Mouse (Mus musculus) midbrain, embryonic 15.5 days (tissue): ENCODE results near the gene Arhgef12. TPM values are rescaled to one million over a fixed set of nuclear protein-coding genes. Genes with fewer than 3 reads are reported as not detected.
A peak's percentile ranks its signal among the peaks of the same experiment; 100 is the strongest.

ENCODE experiments used
- ATAC-seq: fragments of 200-750 bp; cut with Nextera tagmentation; replicated peaks from 2 replicates; pipeline ENCODE4 v1.8.0; 2017; ENCODE audit warnings: moderate TSS enrichment
- H3K27ac ChIP-seq: fragments of 300-500 bp; sonication (generic); 2 replicates; pipeline ENCODE4 v1.5.1; 2015; ENCODE audit warnings: mild to moderate bottlenecking, inconsistent platforms
- H3K27me3 ChIP-seq: fragments of 300-500 bp; sonication (generic); replicated peaks from 2 replicates; pipeline ENCODE4 v1.6.1; 2015; ENCODE audit warnings: inconsistent platforms
- H3K36me3 ChIP-seq: fragments of 300-500 bp; sonication (generic); replicated peaks from 2 replicates; pipeline ENCODE4 v1.6.1; 2015; ENCODE audit warnings: inconsistent platforms
- H3K4me1 ChIP-seq: fragments of 300-500 bp; sonication (generic); 2 replicates; pipeline ENCODE4 v1.6.1; 2015; ENCODE audit warnings: inconsistent platforms
- H3K4me2 ChIP-seq: fragments of 300-500 bp; sonication (generic); 2 replicates; pipeline ENCODE4 v1.6.1; 2015; ENCODE audit warnings: inconsistent platforms, mild to moderate bottlenecking, moderate library complexity
- H3K4me3 ChIP-seq: fragments of 300-500 bp; sonication (generic); 2 replicates; pipeline ENCODE4 v1.5.1; 2015; ENCODE audit warnings: mild to moderate bottlenecking, inconsistent platforms
- H3K9ac ChIP-seq: fragments of 300-500 bp; sonication (generic); 2 replicates; pipeline ENCODE4 v1.6.1; 2015; ENCODE audit warnings: mild to moderate bottlenecking, inconsistent platforms
- H3K9me3 ChIP-seq: fragments of 300-500 bp; sonication (generic); 2 replicates; pipeline ENCODE4 v1.6.1; 2016; ENCODE audit warnings: inconsistent platforms
- WGBS: fragments of 180-500 bp; shearing (Covaris S2); methylation state at CpG from one replicate; pipeline ENCODE4 v1.1.7; 2015; ENCODE audit warnings: mixed read lengths; 5-methylcytosine and 5-hydroxymethylcytosine counted together
- polyA plus RNA-seq: library from polyadenylated mRNA; unstranded; fragments of >200 nt; fragmentation: Nextera tagmentation; extraction: Ambion mirVana; gene quantifications from 2 replicates; pipeline ENCODE4 v1.2.1, GENCODE M21; 2015

Gene Arhgef12
- polyA plus RNA-seq: 24.8 and 29.1 TPM in 2 replicates

DNA sequence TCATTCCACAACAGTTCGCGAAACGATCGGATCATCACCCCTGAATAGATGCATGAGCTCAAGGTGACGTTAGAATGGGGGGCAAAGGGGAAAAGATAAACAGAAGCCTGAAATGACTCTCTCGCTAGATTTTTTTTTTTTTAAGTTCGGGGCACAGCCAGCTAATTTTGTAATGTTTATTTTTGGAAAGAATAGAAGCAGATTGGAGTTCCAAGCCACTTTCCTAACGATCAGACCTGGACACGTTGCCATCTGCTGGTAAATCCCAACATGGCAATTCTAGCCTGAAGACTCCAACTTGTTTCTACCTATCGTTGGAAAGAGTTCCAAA is at the start of gene Arhgef12:
Arhgef12 (minus strand) TSS at position 53 of the 331 bp plus-strand sequence.
- Histone ChIP-seq H3K4me2 (peak within 1 kb of the TSS; percentile 74), H3K4me1 (peaks cover 34% of the 10 kb centered on the region), H3K36me3 (peaks cover 5% of the 10 kb centered on the region; the same call in 1 of the 2 replicates), H3K27ac (peak within 1 kb of the TSS; percentile 84), H3K9ac (peak within 1 kb of the TSS; percentile 78), H3K4me3 (peak within 1 kb of the TSS; percentile 86), H3K9me3 (no peaks in the 10 kb centered on the region), H3K27me3 (no peaks in the 10 kb centered on the region)
- 35% methylated on average over 10 of the region's 10 CpGs for WGBS
- ATAC-seq: no peak

DNA sequence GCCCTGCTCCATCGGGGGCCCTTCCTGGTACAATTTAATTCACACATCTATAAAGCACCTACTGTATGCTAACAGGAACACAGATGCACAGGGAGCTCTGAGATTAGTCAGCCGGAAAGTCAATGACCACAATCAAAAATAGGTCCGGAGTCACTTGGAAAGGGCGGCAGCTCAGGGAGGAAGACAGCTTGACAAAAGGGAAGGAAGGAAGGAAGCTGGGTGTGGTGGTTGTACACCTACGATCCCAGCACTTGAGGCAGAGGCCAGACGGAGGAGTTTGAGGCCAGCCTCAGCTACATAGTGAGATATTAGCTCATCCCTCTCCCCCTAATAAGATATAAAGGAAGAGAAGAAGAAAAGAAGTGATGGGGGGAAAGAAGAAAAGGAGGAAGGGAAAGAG is 48.9 kb upstream of the Arhgef12 start:
- no peaks in the 10 kb centered on the region for H3K36me3 ChIP-seq
- H3K9ac ChIP-seq: no peak overlapping the region
- no peak overlapping the region for H3K27ac ChIP-seq
- no peaks in the 10 kb centered on the region for H3K4me1 ChIP-seq
- WGBS: 81% methylated on average over 6 of the region's 6 CpGs
- no peaks in the 10 kb centered on the region for H3K9me3 ChIP-seq
- no peak for ATAC-seq
- H3K4me2 ChIP-seq: no peak overlapping the region
- H3K27me3 ChIP-seq: no peaks in the 10 kb centered on the region
- no peak overlapping the region for H3K4me3 ChIP-seq

DNA sequence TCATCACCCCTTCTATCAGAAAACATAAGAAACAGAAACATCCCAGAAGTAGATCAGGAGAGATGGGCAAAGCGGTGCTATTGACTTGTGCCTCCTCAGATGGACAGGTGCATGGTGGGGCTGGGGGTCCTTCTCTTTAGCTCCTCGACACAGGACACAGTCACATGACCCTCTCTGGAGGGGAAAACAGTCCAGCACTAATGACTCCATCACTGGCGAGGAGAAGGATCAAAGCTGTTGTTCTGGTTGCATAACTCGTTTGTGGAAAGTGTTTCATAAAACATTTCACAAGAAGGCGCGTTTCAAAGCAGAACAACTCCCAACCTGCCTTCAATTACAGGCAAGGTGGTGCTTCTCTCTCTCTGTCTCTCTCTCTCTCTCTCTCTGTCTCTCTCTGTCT is 44.7 kb upstream of the Arhgef12 start:
- Histone ChIP-seq H3K4me2 (no peak overlapping the region), H3K27me3 (no peaks in the 10 kb centered on the region), H3K9ac (no peak overlapping the region), H3K27ac (no peak overlapping the region), H3K9me3 (no peaks in the 10 kb centered on the region), H3K36me3 (no peaks in the 10 kb centered on the region), H3K4me3 (no peak overlapping the region), H3K4me1 (no peaks in the 10 kb centered on the region)
- no peak for ATAC-seq
- WGBS: 80% methylated on average over 6 of the region's 6 CpGs

GRCm38 (mm10) chr9:43150957-43151356 is 43.9 kb upstream of the Arhgef12 start:
- Histone ChIP-seq H3K4me3 (no peak overlapping the region), H3K27me3 (no peaks in the 10 kb centered on the region), H3K4me2 (no peak overlapping the region), H3K27ac (no peak overlapping the region), H3K9me3 (no peaks in the 10 kb centered on the region), H3K36me3 (no peaks in the 10 kb centered on the region), H3K9ac (no peak overlapping the region), H3K4me1 (no peaks in the 10 kb centered on the region)
- WGBS: 82% methylated on average over 9 of the region's 9 CpGs
- no peak for ATAC-seq

GRCm38 (mm10) chr9:43150075-43150474 is 43.0 kb upstream of the Arhgef12 start:
- WGBS: 65% methylated on average over 10 of the region's 10 CpGs
- no peak for ATAC-seq

GRCm38 (mm10) chr9:43149498-43149897 is 42.5 kb upstream of the Arhgef12 start:
- no peaks in the 10 kb centered on the region for H3K27me3 ChIP-seq
- 86% methylated on average over 3 of the region's 3 CpGs for WGBS
- no peak overlapping the region for H3K4me2 ChIP-seq
- H3K9ac ChIP-seq: no peak overlapping the region
- no peak overlapping the region for H3K27ac ChIP-seq
- no peaks in the 10 kb centered on the region for H3K4me1 ChIP-seq
- no peaks in the 10 kb centered on the region for H3K9me3 ChIP-seq
- no peak overlapping the region for H3K4me3 ChIP-seq
- no peaks in the 10 kb centered on the region for H3K36me3 ChIP-seq
- no peak for ATAC-seq

More at GRCm38 (mm10) chr9:43150075-43150474, 43.0 kb upstream of the Arhgef12 start:
- Histone ChIP-seq H3K27ac (no peak overlapping the region), H3K4me2 (no peak overlapping the region), H3K36me3 (no peaks in the 10 kb centered on the region), H3K9me3 (no peaks in the 10 kb centered on the region), H3K27me3 (no peaks in the 10 kb centered on the region), H3K4me1 (no peaks in the 10 kb centered on the region), H3K9ac (no peak overlapping the region), H3K4me3 (no peak overlapping the region)

- Histone ChIP-seq H3K4me3 (no peak overlapping the region), H3K27me3 (no peaks in the 10 kb centered on the region), H3K4me2 (no peak overlapping the region), H3K4me1 (no peaks in the 10 kb centered on the region), H3K9ac (no peak overlapping the region), H3K27ac (no peak overlapping the region), H3K36me3 (no peaks in the 10 kb centered on the region), H3K9me3 (no peaks in the 10 kb centered on the region)
- 79% methylated on average over 4 of the region's 4 CpGs for WGBS
- no peak for ATAC-seq
Observed at GRCm38 (mm10) chr9:43145196-43145595, 38.2 kb upstream of the Arhgef12 start.

DNA sequence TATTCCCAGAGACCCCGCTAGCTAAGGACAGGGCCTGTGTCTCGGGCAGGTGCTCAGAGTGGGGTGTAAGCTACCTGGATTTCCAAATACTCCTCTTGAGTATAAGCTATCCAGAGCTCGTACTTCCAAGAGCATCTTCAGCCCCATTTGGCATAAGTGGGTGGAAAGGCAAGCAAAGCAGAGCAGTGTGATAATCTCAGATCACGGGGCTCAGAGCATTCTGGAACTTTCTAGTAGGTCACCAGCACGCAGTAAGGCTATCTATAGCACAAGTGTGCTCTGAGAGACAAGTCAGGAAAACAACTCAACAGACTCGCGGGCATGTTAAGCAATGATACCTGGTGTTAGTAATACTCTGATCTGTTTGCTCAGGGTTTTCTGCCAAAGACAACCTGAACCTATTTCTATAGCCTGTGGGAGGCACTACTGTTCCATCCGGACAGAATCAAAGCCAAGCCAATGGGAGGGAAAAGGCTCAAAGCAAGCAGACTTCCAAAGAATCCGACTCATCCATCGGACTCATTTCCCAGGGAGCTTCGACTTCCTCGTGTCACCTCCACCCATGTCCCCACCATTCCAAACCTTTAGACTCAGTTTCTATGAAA is 37.3 kb upstream of the Arhgef12 start:
- Histone ChIP-seq H3K4me2 (no peak overlapping the region), H3K4me1 (no peaks in the 10 kb centered on the region), H3K27me3 (no peaks in the 10 kb centered on the region), H3K36me3 (no peaks in the 10 kb centered on the region), H3K9ac (no peak overlapping the region), H3K4me3 (no peak overlapping the region), H3K9me3 (no peaks in the 10 kb centered on the region), H3K27ac (no peak overlapping the region)
- no peak for ATAC-seq
- WGBS: 73% methylated on average over 12 of the region's 12 CpGs

GRCm38 (mm10) chr9:43141839-43142238 is 34.8 kb upstream of the Arhgef12 start:
- Histone ChIP-seq H3K4me3 (no peak overlapping the region), H3K4me1 (no peaks in the 10 kb centered on the region), H3K36me3 (no peaks in the 10 kb centered on the region), H3K27ac (no peak overlapping the region), H3K4me2 (no peak overlapping the region), H3K9ac (no peak overlapping the region), H3K9me3 (no peaks in the 10 kb centered on the region), H3K27me3 (no peaks in the 10 kb centered on the region)
- no peak for ATAC-seq
- 8% methylated on average over 4 of the region's 4 CpGs for WGBS

DNA sequence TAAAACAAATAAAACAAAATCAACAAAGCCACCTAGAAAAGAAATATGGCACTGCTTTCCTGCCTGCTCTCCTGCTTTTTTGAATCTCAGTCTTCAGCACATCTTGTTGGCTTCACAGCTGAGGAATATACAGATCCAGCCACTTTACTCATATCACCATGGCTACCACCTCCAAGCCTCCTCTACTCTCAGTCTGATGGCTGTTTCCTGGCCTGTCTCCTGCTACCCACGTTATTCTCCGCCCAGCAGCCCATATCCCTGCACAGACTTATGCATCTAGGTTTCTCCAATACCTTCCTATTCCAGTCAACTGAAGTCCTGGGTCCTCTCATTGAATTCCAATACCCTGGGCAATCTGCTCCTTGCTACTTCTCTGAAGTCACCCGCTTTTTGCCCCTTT is 26.5 kb upstream of the Arhgef12 start:
- ATAC-seq: no peak
- 72% methylated on average over 3 of the region's 3 CpGs for WGBS

GRCm38 (mm10) chr9:43132380-43132779 is 25.3 kb upstream of the Arhgef12 start:
- Histone ChIP-seq H3K36me3 (no peaks in the 10 kb centered on the region), H3K4me3 (no peak overlapping the region), H3K27ac (no peak overlapping the region), H3K27me3 (no peaks in the 10 kb centered on the region), H3K4me2 (no peak overlapping the region), H3K4me1 (no peaks in the 10 kb centered on the region), H3K9ac (no peak overlapping the region), H3K9me3 (no peaks in the 10 kb centered on the region)
- no peak for ATAC-seq
- 49% methylated on average over 4 of the region's 4 CpGs for WGBS

More for the DNA sequence above, 26.5 kb upstream of the Arhgef12 start:
- Histone ChIP-seq H3K9me3 (no peaks in the 10 kb centered on the region), H3K27ac (no peak overlapping the region), H3K4me3 (no peak overlapping the region), H3K4me2 (no peak overlapping the region), H3K9ac (no peak overlapping the region), H3K36me3 (no peaks in the 10 kb centered on the region), H3K27me3 (no peaks in the 10 kb centered on the region), H3K4me1 (no peaks in the 10 kb centered on the region)

GRCm38 (mm10) chr9:43131940-43132339 is 24.9 kb upstream of the Arhgef12 start:
- Histone ChIP-seq H3K4me3 (no peak overlapping the region), H3K27me3 (no peaks in the 10 kb centered on the region), H3K4me2 (no peak overlapping the region), H3K27ac (no peak overlapping the region), H3K36me3 (no peaks in the 10 kb centered on the region), H3K9ac (no peak overlapping the region), H3K4me1 (no peaks in the 10 kb centered on the region), H3K9me3 (no peaks in the 10 kb centered on the region)
- ATAC-seq: no peak
- 76% methylated on average over 5 of the region's 5 CpGs for WGBS

DNA sequence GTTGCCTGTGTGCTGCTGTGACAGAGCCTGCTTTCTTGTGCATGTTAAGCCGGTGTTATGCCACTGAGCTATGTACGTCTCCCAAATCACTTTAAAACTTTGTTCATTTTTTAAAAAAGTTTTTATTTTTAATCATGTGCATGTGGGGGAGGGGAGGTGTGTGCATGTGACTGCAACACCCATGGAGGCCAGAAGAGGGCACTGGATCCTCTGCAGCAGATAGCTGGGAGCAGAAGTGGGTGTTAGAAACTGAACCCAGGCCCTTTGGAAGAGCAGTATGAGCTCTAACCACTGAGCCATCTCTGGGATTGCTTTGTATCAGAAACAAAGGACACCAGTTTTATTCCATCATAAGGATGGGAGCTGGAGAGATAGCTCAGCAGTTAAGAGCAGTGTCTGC is 23.6 kb upstream of the Arhgef12 start:
- no peaks in the 10 kb centered on the region for H3K9me3 ChIP-seq
- WGBS: 95% methylated on average over 2 of the region's 2 CpGs
- ATAC-seq: no peak

More for the DNA sequence above, 23.6 kb upstream of the Arhgef12 start:
- no peaks in the 10 kb centered on the region for H3K27me3 ChIP-seq
- no peak overlapping the region for H3K27ac ChIP-seq
- H3K4me3 ChIP-seq: no peak overlapping the region
- H3K36me3 ChIP-seq: no peaks in the 10 kb centered on the region
- H3K4me2 ChIP-seq: no peak overlapping the region
- H3K9ac ChIP-seq: no peak overlapping the region
- no peaks in the 10 kb centered on the region for H3K4me1 ChIP-seq
